Mouse (Mus musculus): ENCODE results near the gene Fam240b.
A peak's percentile ranks its signal among the peaks of the same experiment; 100 is the strongest.
"Not testable (repeated sequence)": the region's sequence is repeated elsewhere in the genome, so short reads cannot be mapped to it uniquely, and the experiment has no call there.

Fam240b gene

GRCm38 (mm10) chr13:64497692-64498091 lies at the start of gene Fam240b:
Gene Fam240b (minus strand): TSS chr13:64497792.
- no peak for DNase-seq

DNA sequence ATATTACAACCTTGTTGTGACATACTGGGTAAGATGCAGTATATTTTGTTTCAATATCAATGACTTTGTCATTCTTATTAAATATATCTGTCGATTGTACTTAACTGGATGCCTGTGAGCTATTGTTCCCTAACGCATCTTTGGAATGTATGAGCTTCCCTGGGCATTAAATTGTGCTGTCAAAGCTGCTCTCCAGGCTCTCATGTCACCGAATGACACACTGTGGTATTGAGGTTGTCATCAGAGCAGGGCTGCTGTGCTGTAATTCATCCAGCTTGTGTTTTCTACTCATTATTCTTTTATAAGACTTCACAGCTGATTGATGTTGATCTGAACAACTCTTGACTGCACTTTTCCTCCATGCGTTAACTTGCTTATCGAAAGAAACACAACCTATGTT lies 32.5 kb upstream of the Fam240b start:
- no peak for DNase-seq

DNA sequence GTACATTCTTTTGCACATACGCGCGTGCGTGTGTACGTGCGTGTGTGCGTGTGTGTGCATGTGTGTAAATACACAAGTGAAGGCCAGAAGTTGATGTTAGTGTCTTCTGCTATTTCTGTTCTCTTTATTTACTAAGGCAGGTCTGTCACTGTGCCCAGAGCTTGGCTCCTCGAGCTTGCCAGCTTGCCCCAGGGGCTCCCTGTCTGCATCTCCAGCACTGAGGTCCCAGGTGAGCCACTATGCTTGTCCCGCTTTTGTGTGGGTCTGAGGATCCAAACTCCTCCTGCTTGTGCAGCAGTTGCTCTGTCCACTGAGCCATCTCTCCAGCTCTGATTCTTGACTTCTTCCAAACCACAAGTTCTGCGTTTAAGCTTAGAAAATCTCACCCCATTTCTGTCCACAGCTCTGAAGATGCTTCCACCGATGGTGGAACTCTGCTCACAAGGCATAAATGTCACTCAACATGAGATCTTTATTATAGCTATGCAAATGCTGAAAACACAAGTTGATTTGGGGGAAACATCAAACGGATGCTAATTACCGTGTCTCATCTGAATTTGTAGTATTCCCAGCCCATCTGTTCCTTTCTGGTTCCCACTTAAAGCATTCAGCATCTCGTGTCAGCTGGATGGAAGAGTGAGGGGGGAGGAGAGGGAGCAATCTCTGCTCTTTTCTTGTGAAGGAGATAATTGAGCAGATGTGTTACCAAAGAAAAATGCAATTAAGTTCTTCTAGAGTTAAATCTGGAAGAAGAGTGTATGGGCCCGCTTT lies 29.1 kb upstream of the Fam240b start:
- DNase-seq, result peak; percentile 6

DNA sequence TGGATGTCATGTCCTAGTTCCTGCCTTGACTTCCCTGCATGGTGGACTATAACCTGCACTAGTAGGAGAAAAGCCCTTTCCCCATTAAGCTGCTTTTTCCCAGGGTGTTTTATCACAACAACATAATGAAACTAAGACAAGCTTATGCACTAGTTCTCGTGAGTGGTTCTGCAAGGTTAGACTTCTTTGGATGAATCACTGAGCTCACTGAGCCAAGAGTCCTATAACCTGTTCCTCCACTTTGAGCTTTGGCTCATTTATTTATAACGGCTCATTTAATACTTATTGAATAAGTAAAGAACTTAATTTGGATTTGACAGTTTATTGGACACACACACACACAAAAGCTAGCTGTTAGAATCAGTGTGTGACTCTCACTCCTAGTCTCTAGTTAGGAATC lies 16.7 kb upstream of the Fam240b start:
- no peak for DNase-seq

- no peak for DNase-seq
Observed at GRCm38 (mm10) chr13:64511616-64512015, 14.0 kb upstream of the Fam240b start.

DNA sequence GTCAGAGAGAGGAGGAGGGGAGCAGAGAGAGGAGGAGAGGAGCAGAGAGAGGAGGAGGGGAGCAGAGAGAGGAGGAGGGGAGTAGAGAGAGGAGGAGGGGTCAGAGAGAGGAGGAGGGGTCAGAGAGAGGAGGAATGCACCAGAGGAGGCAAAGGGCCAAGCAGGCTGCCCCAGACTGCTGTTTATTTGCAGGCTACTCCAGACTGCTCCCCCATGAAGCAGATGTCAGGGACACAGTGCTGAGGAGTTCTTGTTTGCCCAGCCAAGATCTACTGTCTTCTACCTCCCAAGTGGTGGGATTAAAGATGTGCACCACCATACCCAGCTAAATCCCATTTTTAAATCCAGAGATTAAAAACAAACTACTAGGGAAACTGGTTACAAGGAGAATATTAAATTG lies 9.8 kb upstream of the Fam240b start:
- no peak for DNase-seq

DNA sequence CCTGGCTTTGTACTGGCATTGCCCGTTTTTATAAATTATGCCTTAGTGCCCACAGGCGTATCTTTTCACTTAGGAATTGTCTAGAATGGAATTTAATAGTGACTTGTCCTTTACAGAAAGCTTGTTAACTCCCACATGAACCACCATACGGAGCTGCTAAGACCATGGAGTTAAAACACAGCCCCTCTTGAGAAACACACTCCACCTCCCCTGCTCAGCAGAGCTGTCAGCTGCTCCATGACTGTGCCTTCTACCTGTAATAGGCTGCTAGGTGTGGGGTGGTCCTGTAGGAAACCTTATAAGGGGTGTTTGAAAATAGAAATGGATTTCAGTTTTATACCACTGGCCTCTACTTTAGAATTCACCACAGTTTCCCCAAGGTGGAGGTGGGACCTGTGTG lies 5.2 kb upstream of the Fam240b start:
- DNase-seq, result no peak

DNA sequence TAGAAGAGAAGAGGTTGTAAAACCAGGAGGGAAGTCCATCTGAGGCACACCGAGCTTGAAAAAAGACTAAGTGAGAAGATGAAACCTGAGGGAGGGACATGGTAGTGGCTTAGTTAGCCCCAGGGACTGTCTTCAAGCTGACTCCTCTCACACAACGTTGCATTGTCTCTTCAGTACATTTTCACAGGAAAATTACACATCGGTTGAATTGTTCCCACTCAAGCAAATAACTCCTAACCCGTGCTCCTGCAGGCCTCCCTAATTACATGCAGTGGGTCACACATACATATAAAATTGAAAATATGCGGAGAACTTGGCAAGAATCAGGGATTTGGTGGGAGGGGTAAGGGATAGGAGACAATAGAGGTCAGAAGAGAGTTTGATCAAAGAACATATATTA lies 4.0 kb downstream of the Fam240b start:
- DNase-seq, result no peak

GRCm38 (mm10) chr13:64489886-64490285 lies 7.7 kb downstream of the Fam240b start:
- DNase-seq, result no peak

- DNase-seq, result no peak
Observed at GRCm38 (mm10) chr13:64479960-64480359, 17.6 kb downstream of the Fam240b start.

GRCm38 (mm10) chr13:64477968-64478367 lies 19.6 kb downstream of the Fam240b start:
- no peak for DNase-seq

- DNase-seq, result no peak
Observed at GRCm38 (mm10) chr13:64467886-64468285, 29.7 kb downstream of the Fam240b start.

DNA sequence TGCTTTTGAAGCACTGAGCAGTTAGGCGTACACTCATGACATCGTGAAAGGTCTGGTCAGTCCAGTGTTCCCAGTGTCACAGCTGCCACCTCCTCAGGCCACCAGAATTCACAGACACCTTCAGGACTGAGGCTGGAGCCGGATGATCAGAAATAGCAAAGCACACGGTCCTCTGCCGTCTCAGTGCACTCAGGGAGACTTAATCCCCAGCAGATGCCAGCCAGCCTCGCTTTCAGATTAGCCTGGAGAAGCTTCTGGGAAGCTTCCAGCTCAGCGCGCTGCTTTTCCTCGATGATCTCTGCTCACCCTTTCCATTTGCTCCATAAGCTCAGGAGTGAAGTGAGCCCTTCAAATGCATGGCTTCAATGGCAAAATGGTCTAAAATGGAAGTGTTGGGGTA lies 32.4 kb downstream of the Fam240b start:
- no peak for DNase-seq

DNA sequence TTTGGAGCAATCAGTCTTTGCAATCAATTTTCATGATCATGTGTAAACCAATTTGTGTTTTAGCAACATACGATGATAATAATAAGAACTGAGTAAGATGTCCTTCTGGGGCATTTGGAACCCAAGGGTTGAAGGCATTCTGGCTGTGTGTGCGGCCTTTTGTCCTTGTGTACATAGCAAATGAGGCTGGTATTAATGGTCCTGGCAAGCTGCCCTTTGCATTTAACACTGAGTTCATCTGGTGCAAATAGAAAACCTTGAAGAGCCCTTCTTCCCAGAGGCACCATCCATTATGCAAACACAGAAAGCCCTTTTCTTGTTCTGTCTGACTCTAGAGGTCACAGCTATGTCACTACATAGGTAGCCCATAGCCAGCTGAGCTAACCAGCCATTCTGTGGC lies 35.0 kb downstream of the Fam240b start:
- no peak for DNase-seq

DNA sequence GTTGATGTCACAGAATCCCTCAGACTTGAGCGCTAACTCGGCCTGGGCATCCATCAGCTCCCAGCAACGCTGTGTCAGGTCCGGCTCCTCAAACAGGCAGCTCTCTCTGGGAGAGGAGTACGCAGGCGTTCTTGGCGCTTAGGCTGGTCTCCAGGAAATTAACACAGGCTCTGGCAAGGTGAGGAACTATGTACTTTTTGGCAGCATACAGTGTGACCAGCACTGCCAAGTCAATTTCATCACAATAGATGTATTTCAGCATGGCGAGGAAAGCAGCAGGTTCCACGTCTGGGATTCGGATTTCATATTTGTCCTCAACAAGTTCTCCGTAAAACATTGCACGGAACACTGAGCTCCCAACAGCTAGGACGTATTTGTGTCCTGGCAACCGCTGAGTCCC lies 39.4 kb downstream of the Fam240b start:
- DNase-seq, result no peak

DNA sequence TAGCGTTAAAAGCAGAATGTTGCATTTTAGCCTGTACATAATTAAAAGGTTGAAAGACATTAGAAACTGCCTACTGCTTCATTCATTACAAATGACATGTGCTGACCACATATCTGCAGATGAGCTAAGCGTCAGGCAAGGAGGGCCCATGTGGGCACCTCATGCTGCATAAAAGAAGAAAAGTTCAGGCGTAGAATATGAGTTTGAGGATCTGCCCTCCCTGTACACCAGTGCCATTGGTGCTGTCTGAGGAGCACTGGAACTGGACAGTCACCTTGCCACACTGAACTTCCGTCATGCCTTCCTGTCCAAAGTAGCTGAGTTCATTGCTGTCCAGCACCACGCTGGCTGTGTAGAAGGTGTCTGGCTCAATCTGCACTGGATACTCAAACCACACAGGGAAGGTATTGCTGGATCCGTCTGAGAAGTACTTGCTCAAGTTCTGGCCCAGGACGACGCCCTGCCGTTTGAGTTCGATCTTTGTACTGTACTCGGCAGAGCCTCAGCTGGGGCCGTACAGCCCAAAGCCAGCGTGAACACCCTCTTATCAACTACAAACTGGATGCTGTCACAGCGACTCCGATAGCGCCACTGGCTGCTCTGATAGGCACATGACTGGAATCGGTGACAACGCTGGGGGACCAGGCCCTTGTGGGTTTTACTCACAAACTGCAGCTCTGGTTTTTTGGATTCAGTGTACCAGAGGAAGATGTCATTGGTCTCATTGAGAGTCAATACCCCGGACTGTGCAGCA lies 40.2 kb downstream of the Fam240b start:
- DNase-seq, result not testable (repeated sequence)

DNA sequence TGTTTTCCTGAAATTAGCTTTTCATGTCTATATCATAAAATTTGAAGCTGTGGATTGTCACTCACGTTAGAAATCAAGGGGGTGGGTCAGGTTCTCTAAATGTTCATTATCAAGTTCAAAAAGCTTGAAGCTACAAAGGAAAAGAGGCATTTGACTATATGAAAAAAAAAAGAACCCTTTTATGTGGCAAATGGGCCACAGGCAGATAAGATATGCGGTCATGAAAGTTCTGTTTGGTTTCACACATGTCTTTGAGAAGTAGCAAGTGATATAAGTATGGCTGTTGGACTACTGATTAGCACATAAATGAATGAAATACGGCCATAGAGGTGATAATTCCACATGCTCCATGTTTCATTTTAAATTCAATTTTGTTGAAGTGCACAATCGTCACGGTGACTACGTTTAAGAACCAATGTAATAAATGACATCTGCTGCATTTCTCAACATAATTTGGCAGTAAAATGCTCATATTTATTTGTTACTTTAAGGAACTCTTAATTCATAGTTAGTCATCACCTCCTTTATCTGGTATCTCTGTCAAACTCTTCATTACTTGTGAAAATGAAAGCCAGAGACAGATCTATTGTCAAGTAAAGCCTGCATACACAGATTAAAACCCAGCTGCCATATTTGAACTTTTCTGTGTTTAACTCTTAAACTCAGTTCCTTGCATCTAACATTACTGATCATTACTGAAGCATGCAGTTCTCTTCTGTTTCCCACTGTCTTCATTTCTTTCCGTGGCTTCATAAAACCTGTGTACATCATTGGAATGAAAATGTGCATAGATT lies 47.4 kb downstream of the Fam240b start:
- no peak for DNase-seq

DNA sequence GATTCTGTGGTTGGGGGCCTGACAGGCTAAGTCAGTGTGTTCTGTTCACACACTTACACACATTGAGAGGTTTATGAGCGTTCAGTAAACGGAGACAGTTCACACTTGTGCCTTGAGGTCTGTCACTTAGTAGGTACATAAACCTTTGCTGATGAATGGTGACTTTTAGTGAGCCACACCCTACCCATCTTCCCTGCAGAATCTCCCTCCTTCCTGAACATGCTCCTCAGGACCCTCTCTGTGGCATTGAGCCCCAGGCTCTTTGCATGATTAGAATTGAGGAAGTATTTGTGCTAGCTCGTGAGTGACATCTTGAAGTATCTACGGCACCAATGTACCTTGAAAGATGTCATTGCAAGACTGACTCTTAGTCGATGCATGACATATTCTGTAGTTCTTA lies 48.9 kb downstream of the Fam240b start:
- no peak for DNase-seq

DNA sequence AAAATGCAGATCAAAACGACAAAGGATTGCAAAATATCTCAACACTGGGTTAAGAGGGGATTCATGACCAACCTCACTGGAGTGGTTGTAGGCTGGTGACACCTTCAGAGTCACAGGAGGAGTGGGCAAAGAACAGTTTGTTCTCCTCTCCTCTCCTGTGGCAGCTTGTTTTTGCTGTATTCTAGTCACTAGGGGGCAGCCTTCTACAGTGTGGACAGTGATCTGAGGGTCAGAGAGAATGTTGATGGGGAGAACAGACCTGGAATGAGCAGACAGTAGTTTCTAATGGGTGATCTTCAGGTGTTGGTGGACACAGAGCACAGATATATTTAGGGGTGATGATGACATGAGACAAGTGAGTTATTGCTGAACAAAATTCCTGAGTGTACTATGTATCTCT lies 49.6 kb downstream of the Fam240b start:
- no peak for DNase-seq

- no peak for DNase-seq
Observed at GRCm38 (mm10) chr13:64445254-64445920, 52.2 kb downstream of the Fam240b start.

DNA sequence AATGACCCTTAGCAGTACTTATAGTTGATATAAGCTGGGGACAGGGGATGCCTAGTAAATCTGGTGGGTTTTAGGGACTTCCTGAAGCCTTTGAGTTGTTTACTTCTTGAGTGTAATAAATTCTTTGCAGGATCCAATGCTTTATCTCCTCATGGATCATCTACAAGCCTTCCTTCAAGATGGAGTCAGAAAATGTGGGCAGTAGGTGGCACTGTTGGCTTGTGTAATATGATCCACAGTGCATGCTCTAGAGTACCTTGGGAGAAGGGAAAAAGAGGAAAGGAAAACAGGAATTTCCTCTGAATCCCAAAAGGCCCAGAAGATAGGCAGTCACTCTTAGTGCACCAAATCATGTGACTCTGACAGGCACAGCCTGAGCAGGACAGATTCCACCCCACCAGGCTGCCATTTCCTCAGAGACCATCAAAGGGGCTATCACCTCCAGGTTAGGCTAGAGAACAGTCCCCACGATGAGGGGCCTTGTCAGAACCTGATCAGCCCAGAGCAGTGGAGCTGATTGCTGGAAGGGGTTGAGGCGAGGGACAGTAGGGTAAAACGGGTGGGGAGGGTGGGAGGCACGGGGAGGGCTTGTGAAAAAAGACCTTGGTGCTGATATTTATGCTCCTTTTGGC lies 54.2 kb downstream of the Fam240b start:
- peak; percentile 48 for DNase-seq

DNA sequence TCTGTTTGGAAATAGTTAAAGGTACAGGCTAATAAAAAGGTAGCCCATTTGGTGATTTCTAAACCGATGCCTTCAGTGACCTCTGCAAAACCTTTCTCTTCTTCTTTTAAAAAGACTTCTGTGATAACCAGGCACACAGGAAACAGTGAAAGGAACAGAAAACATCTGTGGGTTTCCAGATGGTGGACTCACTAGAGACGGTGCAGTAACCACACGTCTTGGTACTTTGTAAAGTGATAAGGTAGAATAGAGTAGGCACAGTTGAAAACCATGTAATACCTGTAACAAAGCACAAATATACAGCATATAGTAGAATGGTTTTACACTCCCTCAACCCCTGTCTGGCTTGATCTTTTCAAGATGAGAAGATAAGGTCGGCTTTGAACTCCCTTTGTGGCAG lies 57.0 kb downstream of the Fam240b start:
- DNase-seq, result no peak

GRCm38 (mm10) chr13:64439471-64439870 lies 58.1 kb downstream of the Fam240b start:
- DNase-seq, result no peak

Measured in right cerebral cortex, postnatal 25 days (tissue).